Mouse (Mus musculus): ENCODE results near the gene Kcne3. TPM values are rescaled to one million over a fixed set of nuclear protein-coding genes. Genes with fewer than 3 reads are reported as not detected.

Gene Kcne3
- total RNA-seq, 1 experiment: not detected

DNA sequence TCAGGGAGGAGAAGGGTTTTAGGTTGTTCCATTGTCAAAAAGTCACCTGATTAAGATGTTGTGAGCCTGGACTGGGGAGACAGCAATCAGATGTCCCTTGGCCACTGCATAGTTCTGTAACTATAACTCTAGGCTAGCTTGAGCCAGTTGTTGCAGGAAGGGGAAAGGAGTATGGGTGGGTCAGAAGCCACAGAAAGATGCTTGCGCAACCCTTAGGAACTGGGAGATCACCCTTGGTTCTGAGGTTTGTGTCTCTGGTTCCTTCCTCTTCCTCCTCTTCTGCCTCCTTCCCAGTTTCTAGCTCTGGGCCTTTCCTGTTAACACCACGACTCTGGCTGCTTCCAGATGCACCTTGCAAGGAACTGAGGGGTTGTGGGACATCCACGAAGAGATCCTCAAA is 6.1 kb downstream of the Kcne3 start:
- no peak overlapping the region for H3K27ac ChIP-seq (ENCODE audit: insufficient read depth, low read depth, low read length, poor library complexity, severe bottlenecking)
- TF ChIP-seq ZC3H11A (IDR thresholded peaks at IDR 0.05; ENCODE audit: borderline replicate concordance, low read depth, low read length) (no peak), HCFC1 (IDR thresholded peaks at IDR 0.05; ENCODE audit: borderline replicate concordance, insufficient read depth, low read length) (no peak), CHD2 (IDR thresholded peaks at IDR 0.05; ENCODE audit: low read depth, low read length) (no peak), MAFK (IDR thresholded peaks at IDR 0.05; ENCODE audit: insufficient read depth, low read depth, low read length) (no peak), ZNF384 (IDR thresholded peaks at IDR 0.05; ENCODE audit: low read depth, low read length) (no peak)
- H3K9ac ChIP-seq (ENCODE audit: insufficient read depth, low read depth, low read length, poor library complexity, severe bottlenecking): no peak overlapping the region
- no peaks in the 10 kb centered on the region for H3K36me3 ChIP-seq (ENCODE audit: control insufficient read depth, insufficient read depth, low read length, poor library complexity, severe bottlenecking)
- in situ Hi-C loops (cut with MboI; ENCODE audit: low sequenced_read_pairs in 2 of 2, unreplicated experiment in 2 of 2): no loop called here
- H3K4me1 ChIP-seq (ENCODE audit: control insufficient read depth in 2 of 2, insufficient read depth in 2 of 2, low read length in 2 of 2, poor library complexity in 1 of 2): no peaks in the 10 kb centered on the region
- no peak overlapping the region for H3K4me3 ChIP-seq (ENCODE audit: insufficient read depth in 1 of 2, low read depth in 1 of 2, low read length in 2 of 2, poor library complexity in 1 of 2, severe bottlenecking in 1 of 2)
- no peaks in the 10 kb centered on the region for H3K9me3 ChIP-seq (ENCODE audit: control insufficient read depth, insufficient read depth, low read depth, low read length)
- DNase-seq (ENCODE audit: low read depth, low spot score): no peak

- Histone ChIP-seq H3K4me1 (ENCODE audit: control insufficient read depth in 2 of 2, insufficient read depth in 2 of 2, low read length in 2 of 2, poor library complexity in 1 of 2) (no peaks in the 10 kb centered on the region; a peak in 1 of 4 replicates), H3K4me3 (ENCODE audit: insufficient read depth in 1 of 2, low read depth in 1 of 2, low read length in 2 of 2, poor library complexity in 1 of 2, severe bottlenecking in 1 of 2) (no peak overlapping the region), H3K9ac (ENCODE audit: insufficient read depth, low read depth, low read length, poor library complexity, severe bottlenecking) (no peak overlapping the region), H3K36me3 (ENCODE audit: control insufficient read depth, insufficient read depth, low read length, poor library complexity, severe bottlenecking) (no peaks in the 10 kb centered on the region), H3K27ac (ENCODE audit: insufficient read depth, low read depth, low read length, poor library complexity, severe bottlenecking) (no peak overlapping the region), H3K9me3 (ENCODE audit: control insufficient read depth, insufficient read depth, low read depth, low read length) (no peaks in the 10 kb centered on the region)
- DNase-seq (ENCODE audit: low read depth, low spot score): peak; percentile 21
- TF ChIP-seq CHD2 (IDR thresholded peaks at IDR 0.05; ENCODE audit: low read depth, low read length): no peak
- TF ChIP-seq ZC3H11A (IDR thresholded peaks at IDR 0.05; ENCODE audit: borderline replicate concordance, low read depth, low read length): 0 out of 2 replicates have a peak, but pooled peaks have one; percentile 26
- no peak for TF ChIP-seq MAFK (IDR thresholded peaks at IDR 0.05; ENCODE audit: insufficient read depth, low read depth, low read length)
- TF ChIP-seq ZNF384 (IDR thresholded peaks at IDR 0.05; ENCODE audit: low read depth, low read length): no peak
- in situ Hi-C loops (cut with MboI; ENCODE audit: low sequenced_read_pairs in 2 of 2, unreplicated experiment in 2 of 2): no loop called here
These were observed 11.3 kb downstream of the Kcne3 start for GRCm38 (mm10) chr7:100187601-100188000.

- in situ Hi-C loops (cut with MboI; ENCODE audit: low sequenced_read_pairs in 2 of 2, unreplicated experiment in 2 of 2): no loop called here
- no peak overlapping the region for H3K27ac ChIP-seq (ENCODE audit: insufficient read depth, low read depth, low read length, poor library complexity, severe bottlenecking)
- no peaks in the 10 kb centered on the region for H3K9me3 ChIP-seq (ENCODE audit: control insufficient read depth, insufficient read depth, low read depth, low read length)
- H3K9ac ChIP-seq (ENCODE audit: insufficient read depth, low read depth, low read length, poor library complexity, severe bottlenecking): no peak overlapping the region
- TF ChIP-seq MAFK (IDR thresholded peaks at IDR 0.05; ENCODE audit: insufficient read depth, low read depth, low read length): no peak
- H3K4me1 ChIP-seq (ENCODE audit: control insufficient read depth in 2 of 2, insufficient read depth in 2 of 2, low read length in 2 of 2, poor library complexity in 1 of 2): no peaks in the 10 kb centered on the region; a peak in 1 of 4 replicates
- no peak for DNase-seq (ENCODE audit: low read depth, low spot score)
- H3K4me3 ChIP-seq (ENCODE audit: insufficient read depth in 1 of 2, low read depth in 1 of 2, low read length in 2 of 2, poor library complexity in 1 of 2, severe bottlenecking in 1 of 2): no peak overlapping the region
- H3K36me3 ChIP-seq (ENCODE audit: control insufficient read depth, insufficient read depth, low read length, poor library complexity, severe bottlenecking): no peaks in the 10 kb centered on the region
These were observed 13.9 kb downstream of the Kcne3 start for GRCm38 (mm10) chr7:100190167-100190566.

- Histone ChIP-seq H3K9ac (ENCODE audit: insufficient read depth, low read depth, low read length, poor library complexity, severe bottlenecking) (no peak overlapping the region), H3K36me3 (ENCODE audit: control insufficient read depth, insufficient read depth, low read length, poor library complexity, severe bottlenecking) (no peaks in the 10 kb centered on the region), H3K27ac (ENCODE audit: insufficient read depth, low read depth, low read length, poor library complexity, severe bottlenecking) (no peak overlapping the region), H3K4me3 (ENCODE audit: insufficient read depth in 1 of 2, low read depth in 1 of 2, low read length in 2 of 2, poor library complexity in 1 of 2, severe bottlenecking in 1 of 2) (no peak overlapping the region), H3K9me3 (ENCODE audit: control insufficient read depth, insufficient read depth, low read depth, low read length) (no peaks in the 10 kb centered on the region), H3K4me1 (ENCODE audit: control insufficient read depth in 2 of 2, insufficient read depth in 2 of 2, low read length in 2 of 2, poor library complexity in 1 of 2) (no peaks in the 10 kb centered on the region; a peak in 1 of 4 replicates)
- peak; percentile 31 for DNase-seq (ENCODE audit: low read depth, low spot score)
- no peak for TF ChIP-seq ZNF384 (IDR thresholded peaks at IDR 0.05; ENCODE audit: low read depth, low read length)
- no peak for TF ChIP-seq ZC3H11A (IDR thresholded peaks at IDR 0.05; ENCODE audit: borderline replicate concordance, low read depth, low read length)
- TF ChIP-seq HCFC1 (IDR thresholded peaks at IDR 0.05; ENCODE audit: borderline replicate concordance, insufficient read depth, low read length): no peak
- no peak for TF ChIP-seq MAFK (IDR thresholded peaks at IDR 0.05; ENCODE audit: insufficient read depth, low read depth, low read length)
- TF ChIP-seq CHD2 (IDR thresholded peaks at IDR 0.05; ENCODE audit: low read depth, low read length): no peak
- in situ Hi-C loops (cut with MboI; ENCODE audit: low sequenced_read_pairs in 2 of 2, unreplicated experiment in 2 of 2): no loop called here
These were observed 14.5 kb downstream of the Kcne3 start for GRCm38 (mm10) chr7:100190778-100191177.

DNA sequence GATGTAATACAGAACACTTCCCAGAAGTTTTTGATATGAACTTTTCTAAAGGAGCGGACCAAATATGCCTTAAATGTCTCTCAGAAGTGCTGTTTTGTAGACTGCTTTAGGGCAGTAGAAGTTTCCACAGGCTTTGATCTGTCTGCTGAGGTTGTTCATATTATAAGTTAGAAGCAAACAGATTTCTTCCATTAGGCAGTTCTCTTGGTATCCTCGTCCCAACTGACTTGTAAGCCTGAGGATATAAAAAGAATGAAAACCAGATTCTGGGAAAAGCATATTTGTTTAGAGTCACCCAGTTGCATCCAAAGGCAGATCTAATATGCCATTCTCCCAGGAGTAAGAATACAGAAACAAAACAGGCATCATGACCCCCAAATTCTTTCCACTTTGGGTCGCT is 24.9 kb downstream of the Kcne3 start:
- Histone ChIP-seq H3K27ac (ENCODE audit: insufficient read depth, low read depth, low read length, poor library complexity, severe bottlenecking) (no peak overlapping the region), H3K9ac (ENCODE audit: insufficient read depth, low read depth, low read length, poor library complexity, severe bottlenecking) (no peak overlapping the region), H3K9me3 (ENCODE audit: control insufficient read depth, insufficient read depth, low read depth, low read length) (no peaks in the 10 kb centered on the region), H3K4me3 (ENCODE audit: insufficient read depth in 1 of 2, low read depth in 1 of 2, low read length in 2 of 2, poor library complexity in 1 of 2, severe bottlenecking in 1 of 2) (no peak overlapping the region), H3K36me3 (ENCODE audit: control insufficient read depth, insufficient read depth, low read length, poor library complexity, severe bottlenecking) (no peaks in the 10 kb centered on the region), H3K4me1 (ENCODE audit: control insufficient read depth in 2 of 2, insufficient read depth in 2 of 2, low read length in 2 of 2, poor library complexity in 1 of 2) (no peaks in the 10 kb centered on the region)
- in situ Hi-C loops (cut with MboI; ENCODE audit: low sequenced_read_pairs in 2 of 2, unreplicated experiment in 2 of 2): no loop called here
- TF ChIP-seq CHD2 (IDR thresholded peaks at IDR 0.05; ENCODE audit: low read depth, low read length): no peak
- no peak for TF ChIP-seq ZC3H11A (IDR thresholded peaks at IDR 0.05; ENCODE audit: borderline replicate concordance, low read depth, low read length)
- no peak for TF ChIP-seq MAFK (IDR thresholded peaks at IDR 0.05; ENCODE audit: insufficient read depth, low read depth, low read length)
- no peak for TF ChIP-seq HCFC1 (IDR thresholded peaks at IDR 0.05; ENCODE audit: borderline replicate concordance, insufficient read depth, low read length)
- TF ChIP-seq ZNF384 (IDR thresholded peaks at IDR 0.05; ENCODE audit: low read depth, low read length): no peak
- DNase-seq (ENCODE audit: low read depth, low spot score): no peak

Measured in ES-E14 (cell line).